Mouse (Mus musculus): ENCODE measurements around the gene Serpine3.
"Not testable (repeated sequence)": the region's sequence is repeated elsewhere in the genome, so short reads cannot be mapped to it uniquely, and the experiment has no call there.

Serpine3 gene

GRCm38 (mm10) chr14:62663367-62663766 lies at the start of gene Serpine3:
TSS of gene Serpine3 (plus strand) at chr14:62663667.
- CTCF ChIA-PET = no interaction called here

GRCm38 (mm10) chr14:62622393-62622792 lies 41.1 kb upstream of the Serpine3 start:
- CTCF ChIA-PET = no interaction called here

GRCm38 (mm10) chr14:62627951-62628350 lies 35.5 kb upstream of the Serpine3 start:
- CTCF ChIA-PET = interaction anchor here (0.6 kb wide), 1 partner anchor 448 kb away, joined by 3 read pairs; no protein-coding TSS in a partner anchor

- CTCF ChIA-PET = no interaction called here
Observed at GRCm38 (mm10) chr14:62637436-62638344, 25.8 kb upstream of the Serpine3 start.

GRCm38 (mm10) chr14:62638345-62638702 lies 25.1 kb upstream of the Serpine3 start:
- CTCF ChIA-PET = no interaction called here

- CTCF ChIA-PET = no interaction called here
Observed at GRCm38 (mm10) chr14:62639111-62639510, 24.4 kb upstream of the Serpine3 start.

GRCm38 (mm10) chr14:62639551-62639950 lies 23.9 kb upstream of the Serpine3 start:
- CTCF ChIA-PET = no interaction called here

GRCm38 (mm10) chr14:62640396-62640795 lies 23.1 kb upstream of the Serpine3 start:
- CTCF ChIA-PET = no interaction called here

GRCm38 (mm10) chr14:62642368-62642767 lies 21.1 kb upstream of the Serpine3 start:
- CTCF ChIA-PET = not testable (repeated sequence)

GRCm38 (mm10) chr14:62648405-62648804 lies 15.1 kb upstream of the Serpine3 start:
- CTCF ChIA-PET = no interaction called here

GRCm38 (mm10) chr14:62650376-62650775 lies 13.1 kb upstream of the Serpine3 start:
- CTCF ChIA-PET = no interaction called here

- CTCF ChIA-PET = no interaction called here
Observed at GRCm38 (mm10) chr14:62651771-62652170, 11.7 kb upstream of the Serpine3 start.

- CTCF ChIA-PET = no interaction called here
Observed at GRCm38 (mm10) chr14:62655996-62656395, 7.5 kb upstream of the Serpine3 start.

- CTCF ChIA-PET = no interaction called here
Observed at GRCm38 (mm10) chr14:62657469-62657868, 6.0 kb upstream of the Serpine3 start.

GRCm38 (mm10) chr14:62662381-62662780 lies 1.1 kb upstream of the Serpine3 start:
- CTCF ChIA-PET = no interaction called here

- CTCF ChIA-PET = no interaction called here
Observed at GRCm38 (mm10) chr14:62664976-62665673, 1.7 kb downstream of the Serpine3 start.

- CTCF ChIA-PET = no interaction called here
Observed at GRCm38 (mm10) chr14:62673646-62674045, 10.2 kb downstream of the Serpine3 start.

GRCm38 (mm10) chr14:62718161-62718560 lies 54.7 kb downstream of the Serpine3 start:
- CTCF ChIA-PET = no interaction called here

GRCm38 (mm10) chr14:62721625-62722024 lies 58.2 kb downstream of the Serpine3 start:
- CTCF ChIA-PET = no interaction called here

GRCm38 (mm10) chr14:62724560-62724959 lies 61.1 kb downstream of the Serpine3 start:
- CTCF ChIA-PET = no interaction called here

- CTCF ChIA-PET = no interaction called here
Observed at GRCm38 (mm10) chr14:62731902-62732301, 68.4 kb downstream of the Serpine3 start.

GRCm38 (mm10) chr14:62733666-62734065 lies 70.2 kb downstream of the Serpine3 start:
- CTCF ChIA-PET = no interaction called here

GRCm38 (mm10) chr14:62735646-62736045 lies 72.2 kb downstream of the Serpine3 start:
- CTCF ChIA-PET = no interaction called here
